Mouse (Mus musculus) hindbrain, embryonic 15.5 days (tissue): ENCODE data around the gene Arhgef7. TPM values are rescaled to one million over a fixed set of nuclear protein-coding genes. Genes with fewer than 3 reads are reported as not detected.
A peak's percentile ranks its signal among the peaks of the same experiment; 100 is the strongest.

ENCODE experiments used
- ATAC-seq: fragments of 200-750 bp; cut with Nextera tagmentation; 2 replicates; pipeline ENCODE4 v1.8.0; 2017; ENCODE audit warnings: low read depth, moderate number of reproducible peaks, moderate TSS enrichment; ENCODE audit not compliant: low FRiP score
- H3K27ac ChIP-seq: fragments of 300-500 bp; sonication (generic); replicated peaks from 2 replicates; pipeline ENCODE4 v1.5.1; 2015; ENCODE audit warnings: mild to moderate bottlenecking, inconsistent platforms
- H3K27me3 ChIP-seq: fragments of 300-500 bp; sonication (generic); 2 replicates; pipeline ENCODE4 v1.6.1; 2015; ENCODE audit warnings: control low read depth, inconsistent platforms
- H3K36me3 ChIP-seq: fragments of 300-500 bp; sonication (generic); 2 replicates; pipeline ENCODE4 v1.6.1; 2015; ENCODE audit warnings: control low read depth, inconsistent platforms
- H3K4me1 ChIP-seq: fragments of 300-500 bp; sonication (generic); replicated peaks from 2 replicates; pipeline ENCODE4 v1.6.1; 2015; ENCODE audit warnings: control low read depth, inconsistent platforms
- H3K4me2 ChIP-seq: fragments of 300-500 bp; sonication (generic); 2 replicates; pipeline ENCODE4 v1.6.1; 2015; ENCODE audit warnings: moderate library complexity, mild to moderate bottlenecking, inconsistent platforms
- H3K4me3 ChIP-seq: fragments of 300-500 bp; sonication (generic); 2 replicates; pipeline ENCODE4 v1.5.1; 2015; ENCODE audit warnings: mild to moderate bottlenecking, inconsistent platforms
- H3K9ac ChIP-seq: fragments of 300-500 bp; sonication (generic); 2 replicates; pipeline ENCODE4 v1.6.1; 2015; ENCODE audit warnings: inconsistent platforms
- H3K9me3 ChIP-seq: fragments of 300-500 bp; sonication (generic); 2 replicates; pipeline ENCODE4 v1.6.1; 2016; ENCODE audit warnings: control low read depth, inconsistent platforms
- WGBS: fragments of 180-500 bp; shearing (Covaris S2); methylation state at CpG from one replicate; pipeline ENCODE4 v1.1.7; 2015; 5-methylcytosine and 5-hydroxymethylcytosine counted together
- polyA plus RNA-seq: library from polyadenylated mRNA; unstranded; fragments of >200 nt; fragmentation: Nextera tagmentation; extraction: Ambion mirVana; gene quantifications from 2 replicates; pipeline ENCODE4 v1.2.1, GENCODE M21; 2015

Arhgef7 gene
- polyA plus RNA-seq, 1 experiment from 2014 or later = 81.0 TPM

GRCm38 (mm10) chr8:11771608-11772007, 44.1 kb downstream of the Arhgef7 start:
- ATAC-seq = no peak
- H3K4me2 ChIP-seq = no peak overlapping the region
- H3K27ac ChIP-seq = no peak overlapping the region
- no peak overlapping the region for H3K9ac ChIP-seq
- no peaks in the 10 kb centered on the region for H3K27me3 ChIP-seq
- 91% methylated on average over 5 of the region's 5 CpGs for WGBS
- H3K9me3 ChIP-seq = no peaks in the 10 kb centered on the region
- H3K4me1 ChIP-seq = peaks cover 46% of the 10 kb centered on the region
- H3K36me3 ChIP-seq = no peaks in the 10 kb centered on the region
- H3K4me3 ChIP-seq = no peak overlapping the region

- H3K27ac ChIP-seq = no peak overlapping the region
- H3K9me3 ChIP-seq = no peaks in the 10 kb centered on the region
- no peak for ATAC-seq
- H3K9ac ChIP-seq = no peak overlapping the region
- no peak overlapping the region for H3K4me3 ChIP-seq
- peaks cover 65% of the 10 kb centered on the region for H3K4me1 ChIP-seq
- 74% methylated on average over 17 of the region's 17 CpGs for WGBS
- H3K27me3 ChIP-seq = no peaks in the 10 kb centered on the region
- H3K4me2 ChIP-seq = no peak overlapping the region
- H3K36me3 ChIP-seq = no peaks in the 10 kb centered on the region
Measured at GRCm38 (mm10) chr8:11774195-11775076, 46.9 kb downstream of the Arhgef7 start.

GRCm38 (mm10) chr8:11775889-11776288, 48.4 kb downstream of the Arhgef7 start:
- no peaks in the 10 kb centered on the region for H3K27me3 ChIP-seq
- no peak overlapping the region for H3K9ac ChIP-seq
- ATAC-seq = no peak
- H3K4me2 ChIP-seq = no peak overlapping the region
- H3K36me3 ChIP-seq = no peaks in the 10 kb centered on the region
- H3K4me3 ChIP-seq = no peak overlapping the region
- WGBS = 65% methylated on average over 7 of the region's 7 CpGs
- H3K4me1 ChIP-seq = peaks cover 67% of the 10 kb centered on the region
- H3K27ac ChIP-seq = no peak overlapping the region
- H3K9me3 ChIP-seq = no peaks in the 10 kb centered on the region

GRCm38 (mm10) chr8:11776451-11777180, 49.1 kb downstream of the Arhgef7 start:
- Histone ChIP-seq H3K36me3 (no peaks in the 10 kb centered on the region), H3K27me3 (no peaks in the 10 kb centered on the region), H3K9me3 (no peaks in the 10 kb centered on the region), H3K9ac (no peak overlapping the region), H3K4me3 (no peak overlapping the region), H3K4me1 (peaks cover 65% of the 10 kb centered on the region), H3K27ac (no peak overlapping the region), H3K4me2 (no peak overlapping the region)
- WGBS = 86% methylated on average over 8 of the region's 8 CpGs
- no peak for ATAC-seq

- ATAC-seq = no peak; the same call in 1 of the 2 replicates
- peaks cover 1% of the 10 kb centered on the region for H3K36me3 ChIP-seq
- H3K4me1 ChIP-seq = peaks cover 65% of the 10 kb centered on the region
- WGBS = 63% methylated on average over 10 of the region's 10 CpGs
- no peak overlapping the region for H3K4me2 ChIP-seq
- no peaks in the 10 kb centered on the region for H3K27me3 ChIP-seq
- H3K9me3 ChIP-seq = no peaks in the 10 kb centered on the region
- H3K27ac ChIP-seq = no peak overlapping the region
- H3K9ac ChIP-seq = no peak overlapping the region
- no peak overlapping the region for H3K4me3 ChIP-seq
Measured at GRCm38 (mm10) chr8:11777201-11777600, 49.7 kb downstream of the Arhgef7 start.

GRCm38 (mm10) chr8:11778646-11779433, 51.3 kb downstream of the Arhgef7 start:
- WGBS = 84% methylated on average over 8 of the region's 8 CpGs
- no peak overlapping the region for H3K4me2 ChIP-seq
- H3K27me3 ChIP-seq = no peaks in the 10 kb centered on the region
- H3K4me1 ChIP-seq = peaks cover 55% of the 10 kb centered on the region
- H3K4me3 ChIP-seq = no peak overlapping the region
- no peak overlapping the region for H3K27ac ChIP-seq
- H3K9ac ChIP-seq = no peak overlapping the region
- no peaks in the 10 kb centered on the region for H3K9me3 ChIP-seq
- H3K36me3 ChIP-seq = peaks cover 12% of the 10 kb centered on the region
- no peak for ATAC-seq

- no peak for ATAC-seq
- peaks cover 12% of the 10 kb centered on the region for H3K36me3 ChIP-seq
- H3K27ac ChIP-seq = 0 out of 2 replicates have a peak overlapping the region, but pooled peaks have one; percentile 49
- no peaks in the 10 kb centered on the region for H3K27me3 ChIP-seq
- whole genome bisulfite sequencing = 80% methylated on average over 10 of the region's 10 CpGs
- H3K4me3 ChIP-seq = no peak overlapping the region
- H3K9me3 ChIP-seq = no peaks in the 10 kb centered on the region
- peaks cover 43% of the 10 kb centered on the region for H3K4me1 ChIP-seq
- no peak overlapping the region; the same call in 1 of the 2 replicates for H3K4me2 ChIP-seq
- no peak overlapping the region for H3K9ac ChIP-seq
Measured at GRCm38 (mm10) chr8:11779844-11780634, 52.5 kb downstream of the Arhgef7 start.

GRCm38 (mm10) chr8:11780641-11781040, 53.1 kb downstream of the Arhgef7 start:
- no peak overlapping the region for H3K4me3 ChIP-seq
- peaks cover 13% of the 10 kb centered on the region for H3K36me3 ChIP-seq
- H3K27me3 ChIP-seq = no peaks in the 10 kb centered on the region
- H3K4me1 ChIP-seq = peaks cover 38% of the 10 kb centered on the region
- no peaks in the 10 kb centered on the region for H3K9me3 ChIP-seq
- ATAC-seq = no peak
- H3K27ac ChIP-seq = no peak overlapping the region
- 81% methylated on average over 4 of the region's 4 CpGs for WGBS
- no peak overlapping the region for H3K4me2 ChIP-seq
- H3K9ac ChIP-seq = no peak overlapping the region

- peaks cover 22% of the 10 kb centered on the region for H3K36me3 ChIP-seq
- no peak overlapping the region for H3K4me2 ChIP-seq
- H3K4me3 ChIP-seq = no peak overlapping the region
- no peaks in the 10 kb centered on the region for H3K27me3 ChIP-seq
- H3K9me3 ChIP-seq = no peaks in the 10 kb centered on the region
- 90% methylated on average over 6 of the region's 6 CpGs for WGBS
- no peak overlapping the region for H3K27ac ChIP-seq
- no peak for ATAC-seq
- no peak overlapping the region for H3K9ac ChIP-seq
- peaks cover 21% of the 10 kb centered on the region for H3K4me1 ChIP-seq
Measured at GRCm38 (mm10) chr8:11782607-11783006, 55.1 kb downstream of the Arhgef7 start.

GRCm38 (mm10) chr8:11783861-11784594, 56.5 kb downstream of the Arhgef7 start:
- WGBS = 92% methylated on average over 7 of the region's 7 CpGs
- Histone ChIP-seq H3K4me1 (peaks cover 12% of the 10 kb centered on the region), H3K9ac (no peak overlapping the region), H3K36me3 (peaks cover 22% of the 10 kb centered on the region), H3K9me3 (no peaks in the 10 kb centered on the region), H3K4me2 (no peak overlapping the region), H3K4me3 (no peak overlapping the region), H3K27ac (no peak overlapping the region), H3K27me3 (no peaks in the 10 kb centered on the region)
- no peak for ATAC-seq

GRCm38 (mm10) chr8:11785121-11785520, 57.6 kb downstream of the Arhgef7 start:
- ATAC-seq = no peak
- Histone ChIP-seq H3K36me3 (peaks cover 22% of the 10 kb centered on the region), H3K27me3 (no peaks in the 10 kb centered on the region), H3K9ac (no peak overlapping the region), H3K9me3 (no peaks in the 10 kb centered on the region), H3K4me2 (no peak overlapping the region), H3K27ac (no peak overlapping the region), H3K4me1 (peaks cover 5% of the 10 kb centered on the region; the same call in 1 of the 2 replicates), H3K4me3 (no peak overlapping the region)
- WGBS = 54% methylated on average over 4 of the region's 4 CpGs
